Mouse (Mus musculus): ENCODE measurements around the gene Nepro. TPM values are rescaled to one million over a fixed set of nuclear protein-coding genes. Genes with fewer than 3 reads are reported as not detected.

Gene Nepro
- polyA plus RNA-seq, 1 experiment, result 4.6 TPM

DNA sequence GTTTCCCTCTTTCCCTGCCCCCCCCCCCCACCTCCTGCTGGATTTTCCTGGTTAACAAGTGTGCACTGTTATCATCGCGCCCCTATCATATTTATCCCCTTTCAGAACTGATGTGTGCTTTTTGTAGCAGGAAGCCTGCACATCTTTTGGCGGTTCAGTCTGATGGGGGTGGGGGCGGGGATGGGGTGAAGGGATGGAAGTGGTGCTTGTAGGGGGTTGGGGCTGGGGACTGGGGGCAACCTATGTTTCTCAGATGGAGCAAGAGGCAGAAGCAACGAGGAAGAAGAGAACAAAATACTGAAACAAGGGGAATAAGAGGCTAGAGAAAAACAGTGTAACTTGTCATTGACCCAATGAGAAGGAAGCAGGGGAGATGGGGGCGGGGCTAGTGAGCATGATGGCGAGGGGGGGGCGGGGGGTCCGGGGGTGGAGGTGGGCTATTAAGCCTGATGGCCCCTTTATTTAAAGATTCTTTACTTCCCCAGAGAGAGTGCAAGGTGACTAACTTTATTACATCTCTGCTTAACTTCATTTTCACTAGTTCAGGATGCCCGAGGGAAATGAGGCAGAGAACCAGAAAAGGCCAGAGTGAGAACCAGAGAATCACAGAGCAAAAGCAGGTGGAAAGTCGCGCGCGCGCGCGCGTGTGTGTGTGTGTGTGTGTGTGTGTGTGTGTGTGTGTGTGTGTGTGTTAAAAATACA lies 36.2 kb upstream of the Nepro start:
- Histone ChIP-seq H3K4me1 (ENCODE audit: control insufficient read depth, insufficient read depth, low read length) (no peaks in the 10 kb centered on the region), H3K27ac (ENCODE audit: control insufficient read depth, insufficient read depth, low read depth, low read length, poor library complexity) (no peak overlapping the region), H3K4me3 (replicated peaks; ENCODE audit: control insufficient read depth, low read depth, low read length) (no peak overlapping the region)
- TF ChIP-seq CTCF (IDR thresholded peaks at IDR 0.05; ENCODE audit: control insufficient read depth, insufficient read depth, low read length) (no peak), POLR2A (IDR thresholded peaks at IDR 0.05; ENCODE audit: borderline replicate concordance, control insufficient read depth, low read depth, low read length) (no peak)
- WGBS, result 7% methylated on average over 18 of the region's 18 CpGs

DNA sequence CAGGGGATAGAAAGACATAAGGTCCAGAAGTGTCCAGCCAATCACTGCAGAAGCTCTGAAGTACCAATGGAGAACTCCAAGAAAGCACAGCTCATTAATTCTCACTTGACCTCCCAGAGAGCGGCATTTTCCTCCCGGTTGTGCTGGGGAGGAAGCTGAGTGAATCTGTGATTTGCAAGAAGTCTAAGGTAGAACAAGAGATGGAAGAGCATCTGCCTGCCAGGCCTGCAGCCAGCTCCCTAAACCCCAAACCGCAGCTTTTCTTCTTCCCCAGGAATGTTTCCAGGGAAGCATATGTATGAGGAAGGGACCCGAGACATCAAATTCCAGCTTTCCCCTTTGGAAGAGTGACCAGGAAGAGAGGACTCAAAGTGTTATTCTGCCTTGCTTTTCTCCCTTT lies 35.6 kb upstream of the Nepro start:
- WGBS, result 41% methylated on average over 4 of the region's 4 CpGs
- H3K4me1 ChIP-seq (ENCODE audit: control insufficient read depth, insufficient read depth, low read length), result no peaks in the 10 kb centered on the region
- no peak overlapping the region for H3K4me3 ChIP-seq (replicated peaks; ENCODE audit: control insufficient read depth, low read depth, low read length)
- TF ChIP-seq POLR2A (IDR thresholded peaks at IDR 0.05; ENCODE audit: borderline replicate concordance, control insufficient read depth, low read depth, low read length), result no peak
- no peak for TF ChIP-seq CTCF (IDR thresholded peaks at IDR 0.05; ENCODE audit: control insufficient read depth, insufficient read depth, low read length)
- no peak overlapping the region for H3K27ac ChIP-seq (ENCODE audit: control insufficient read depth, insufficient read depth, low read depth, low read length, poor library complexity)

DNA sequence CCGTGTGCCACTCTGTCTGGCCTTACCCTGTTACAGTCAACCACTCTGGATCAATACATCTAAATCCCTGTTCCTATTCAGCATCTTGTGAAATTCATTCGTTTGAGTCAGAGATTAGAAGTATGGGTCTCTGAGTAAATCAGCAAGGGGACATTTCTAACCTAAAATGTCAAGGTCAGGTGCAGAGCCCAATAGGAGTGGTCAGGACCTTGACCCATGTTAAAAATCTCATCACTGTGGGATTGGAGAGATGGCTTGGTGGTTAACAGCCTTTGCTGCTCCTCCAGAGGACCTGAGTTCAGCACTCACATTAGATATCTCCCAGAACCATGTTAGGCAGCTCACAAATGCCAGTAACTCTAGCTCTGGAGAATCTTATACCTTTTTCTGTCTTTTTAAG lies 33.6 kb upstream of the Nepro start:
- WGBS, result 66% methylated on average over 2 of the region's 2 CpGs
- Histone ChIP-seq H3K27ac (ENCODE audit: control insufficient read depth, insufficient read depth, low read depth, low read length, poor library complexity) (no peak overlapping the region), H3K4me1 (ENCODE audit: control insufficient read depth, insufficient read depth, low read length) (no peaks in the 10 kb centered on the region), H3K4me3 (replicated peaks; ENCODE audit: control insufficient read depth, low read depth, low read length) (no peak overlapping the region)
- no peak for TF ChIP-seq POLR2A (IDR thresholded peaks at IDR 0.05; ENCODE audit: borderline replicate concordance, control insufficient read depth, low read depth, low read length)
- TF ChIP-seq CTCF (IDR thresholded peaks at IDR 0.05; ENCODE audit: control insufficient read depth, insufficient read depth, low read length), result no peak

DNA sequence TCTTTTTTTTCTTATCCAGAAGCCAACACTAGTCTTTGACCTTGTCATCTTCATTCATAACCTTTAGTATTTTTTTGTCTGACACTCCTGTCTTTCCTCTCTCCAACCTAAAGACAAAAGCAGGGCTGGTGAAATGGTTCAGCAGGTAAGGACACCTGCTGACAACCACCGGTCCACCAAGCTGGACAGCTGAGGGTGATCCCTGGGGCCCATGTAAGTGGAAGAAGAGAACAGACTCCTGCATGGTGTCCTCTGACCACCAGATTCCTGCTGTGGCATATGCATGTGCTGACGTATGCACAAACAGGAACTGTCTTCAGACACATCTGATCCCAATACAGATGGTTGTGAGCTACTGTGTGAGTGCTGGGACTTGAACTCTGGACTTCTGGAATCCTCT lies 33.0 kb upstream of the Nepro start:
- Histone ChIP-seq H3K4me3 (replicated peaks; ENCODE audit: control insufficient read depth, low read depth, low read length) (no peak overlapping the region), H3K4me1 (ENCODE audit: control insufficient read depth, insufficient read depth, low read length) (no peaks in the 10 kb centered on the region), H3K27ac (ENCODE audit: control insufficient read depth, insufficient read depth, low read depth, low read length, poor library complexity) (no peak overlapping the region)
- no peak for TF ChIP-seq POLR2A (IDR thresholded peaks at IDR 0.05; ENCODE audit: borderline replicate concordance, control insufficient read depth, low read depth, low read length)
- no peak for TF ChIP-seq CTCF (IDR thresholded peaks at IDR 0.05; ENCODE audit: control insufficient read depth, insufficient read depth, low read length)
- 47% methylated on average over 2 of the region's 2 CpGs for WGBS

DNA sequence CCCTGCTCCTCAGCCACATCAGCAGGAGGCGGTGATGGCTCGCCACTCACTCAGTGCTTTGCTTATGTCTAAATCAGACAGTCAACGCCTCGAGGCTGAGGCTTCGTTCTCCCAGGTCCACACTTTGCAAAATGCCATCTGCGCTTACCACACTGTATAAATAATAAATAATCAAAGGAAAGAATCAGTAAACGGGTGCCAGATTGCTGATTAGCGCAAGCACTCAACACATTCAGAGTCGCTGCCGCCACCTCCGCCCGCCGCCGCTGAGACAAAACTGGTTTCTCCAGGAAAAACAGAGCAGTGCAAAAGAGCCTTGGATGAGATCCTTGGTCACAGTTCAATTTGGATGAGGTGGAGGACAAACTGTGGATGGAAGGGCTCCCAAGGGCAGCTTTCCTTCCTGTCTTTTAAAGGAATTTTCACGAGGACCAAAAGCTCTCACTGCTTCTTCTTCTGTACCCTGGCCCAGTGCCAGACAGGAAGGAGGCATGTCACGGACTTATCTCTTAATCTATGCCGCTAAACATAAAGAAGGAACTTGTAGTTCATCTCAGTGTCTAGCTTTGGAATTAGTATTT lies 32.5 kb upstream of the Nepro start:
- WGBS, result 51% methylated on average over 17 of the region's 17 CpGs
- TF ChIP-seq CTCF (IDR thresholded peaks at IDR 0.05; ENCODE audit: control insufficient read depth, insufficient read depth, low read length), result no peak
- TF ChIP-seq POLR2A (IDR thresholded peaks at IDR 0.05; ENCODE audit: borderline replicate concordance, control insufficient read depth, low read depth, low read length), result no peak
- no peaks in the 10 kb centered on the region for H3K4me1 ChIP-seq (ENCODE audit: control insufficient read depth, insufficient read depth, low read length)
- H3K27ac ChIP-seq (ENCODE audit: control insufficient read depth, insufficient read depth, low read depth, low read length, poor library complexity), result no peak overlapping the region
- H3K4me3 ChIP-seq (replicated peaks; ENCODE audit: control insufficient read depth, low read depth, low read length), result no peak overlapping the region

DNA sequence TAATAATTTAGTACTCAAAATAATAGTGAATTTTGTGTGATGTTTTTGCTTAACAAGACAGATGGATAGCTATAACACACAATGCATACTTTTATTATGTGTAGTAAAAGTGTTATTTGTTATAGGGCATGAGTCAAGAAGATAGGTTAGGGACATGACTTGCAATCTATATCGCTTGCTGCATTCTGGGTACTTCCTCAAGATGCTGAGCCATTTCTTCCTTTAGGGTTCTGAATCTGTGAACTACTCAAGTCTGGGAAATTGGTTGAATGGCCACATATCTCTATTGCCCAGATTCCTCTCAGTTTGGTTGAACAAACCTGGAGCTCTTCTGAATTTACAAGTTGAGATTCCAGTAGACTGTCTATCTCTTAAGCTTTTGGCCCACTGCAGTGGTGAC lies 31.6 kb upstream of the Nepro start:
- Histone ChIP-seq H3K4me1 (ENCODE audit: control insufficient read depth, insufficient read depth, low read length) (no peaks in the 10 kb centered on the region), H3K27ac (ENCODE audit: control insufficient read depth, insufficient read depth, low read depth, low read length, poor library complexity) (no peak overlapping the region), H3K4me3 (replicated peaks; ENCODE audit: control insufficient read depth, low read depth, low read length) (no peak overlapping the region)
- TF ChIP-seq CTCF (IDR thresholded peaks at IDR 0.05; ENCODE audit: control insufficient read depth, insufficient read depth, low read length), result no peak
- WGBS, result 44% methylated on average over 1 of the region's 1 CpGs

DNA sequence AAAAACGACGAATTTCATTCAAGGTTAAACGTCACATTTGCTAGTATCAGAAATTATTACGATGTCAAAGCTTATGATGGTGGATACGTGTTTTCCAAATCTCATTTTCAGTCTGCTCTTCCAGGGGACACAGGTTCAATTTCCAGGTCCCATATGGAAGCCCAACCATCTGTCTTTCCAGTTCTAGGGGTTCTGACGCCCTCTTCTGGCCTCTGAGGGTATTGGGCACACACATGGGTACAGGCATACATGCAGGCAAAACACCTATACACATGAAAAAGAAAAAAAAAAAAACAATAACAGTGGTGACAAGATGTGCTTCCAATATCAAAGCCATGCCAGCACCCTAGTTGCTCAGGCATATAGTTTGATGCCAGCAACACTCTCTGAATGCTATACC lies 30.4 kb upstream of the Nepro start:
- peak; percentile 13; the same call in 1 of the 2 replicates for TF ChIP-seq CTCF (IDR thresholded peaks at IDR 0.05; ENCODE audit: control insufficient read depth, insufficient read depth, low read length)
- no peak for TF ChIP-seq POLR2A (IDR thresholded peaks at IDR 0.05; ENCODE audit: borderline replicate concordance, control insufficient read depth, low read depth, low read length)
- Histone ChIP-seq H3K27ac (ENCODE audit: control insufficient read depth, insufficient read depth, low read depth, low read length, poor library complexity) (no peak overlapping the region), H3K4me1 (ENCODE audit: control insufficient read depth, insufficient read depth, low read length) (no peaks in the 10 kb centered on the region), H3K4me3 (replicated peaks; ENCODE audit: control insufficient read depth, low read depth, low read length) (no peak overlapping the region)
- WGBS, result 64% methylated on average over 6 of the region's 6 CpGs

DNA sequence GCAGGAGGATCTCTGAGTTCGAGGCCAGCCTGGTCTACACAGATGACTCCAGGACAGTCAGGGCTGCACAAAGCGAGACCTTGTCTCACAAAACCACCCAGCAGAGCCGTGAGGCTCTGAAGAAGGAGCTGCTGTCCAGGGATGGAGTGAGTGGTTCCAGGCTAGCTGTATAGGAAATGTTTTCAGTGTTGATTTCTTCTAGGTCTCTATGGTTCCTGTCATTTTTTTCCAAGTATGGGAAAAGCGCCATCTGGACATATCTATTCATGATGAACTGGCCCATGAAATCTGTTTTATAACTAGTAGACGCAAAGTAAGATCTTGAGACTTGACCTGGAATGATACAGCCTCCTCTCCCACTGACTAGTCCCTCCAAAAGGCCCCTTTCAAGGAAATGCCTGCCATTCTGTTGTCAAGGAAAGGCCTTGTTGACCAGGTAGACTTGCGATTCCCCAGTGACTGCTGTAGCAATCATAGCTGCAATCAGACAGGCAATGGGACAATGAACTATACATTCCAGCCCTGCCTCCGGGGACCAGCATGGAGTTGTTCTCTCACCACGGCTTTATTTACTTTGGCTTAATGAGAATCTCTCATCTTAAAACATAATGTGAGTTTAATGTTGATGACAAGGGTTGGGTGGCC lies 28.8 kb upstream of the Nepro start:
- WGBS, result 86% methylated on average over 8 of the region's 8 CpGs
- H3K27ac ChIP-seq (ENCODE audit: control insufficient read depth, insufficient read depth, low read depth, low read length, poor library complexity), result no peak overlapping the region
- TF ChIP-seq POLR2A (IDR thresholded peaks at IDR 0.05; ENCODE audit: borderline replicate concordance, control insufficient read depth, low read depth, low read length) (no peak), CTCF (IDR thresholded peaks at IDR 0.05; ENCODE audit: control insufficient read depth, insufficient read depth, low read length) (no peak)
- no peak overlapping the region for H3K4me3 ChIP-seq (replicated peaks; ENCODE audit: control insufficient read depth, low read depth, low read length)
- H3K4me1 ChIP-seq (ENCODE audit: control insufficient read depth, insufficient read depth, low read length), result no peaks in the 10 kb centered on the region
